Mouse (Mus musculus) ES-Bruce4 (cell line): ENCODE data around the gene Spink2. TPM values are rescaled to one million over a fixed set of nuclear protein-coding genes. Genes with fewer than 3 reads are reported as not detected.
A peak's percentile ranks its signal among the peaks of the same experiment; 100 is the strongest.
"Not testable (repeated sequence)": the region's sequence is repeated elsewhere in the genome, so short reads cannot be mapped to it uniquely, and the experiment has no call there.

Source experiments
- H3K27ac ChIP-seq: 2 replicates; pipeline ENCODE4 v1.5.1; 2012; ENCODE audit warnings: low read length, inconsistent platforms; ENCODE audit not compliant: insufficient read depth
- H3K27me3 ChIP-seq: 2 replicates; pipeline ENCODE4 v1.6.1; 2012; ENCODE audit warnings: mild to moderate bottlenecking, low read length, inconsistent platforms; ENCODE audit not compliant: control insufficient read depth, poor library complexity, insufficient read depth, severe bottlenecking
- H3K36me3 ChIP-seq: 2 replicates; pipeline ENCODE4 v1.6.1; 2012; ENCODE audit warnings: inconsistent platforms, mild to moderate bottlenecking, low read length, moderate library complexity; ENCODE audit not compliant: control insufficient read depth, poor library complexity, insufficient read depth, severe bottlenecking
- H3K4me1 ChIP-seq: one replicate; pipeline ENCODE4 v1.8.1; 2011; ENCODE audit warnings: low read length; ENCODE audit not compliant: control insufficient read depth, insufficient read depth
- H3K4me3 ChIP-seq: 2 replicates; pipeline ENCODE4 v1.5.1; 2011; ENCODE audit warnings: low read depth, mild to moderate bottlenecking, low read length
- H3K9ac ChIP-seq: 2 replicates; pipeline ENCODE4 v1.6.1; 2012; ENCODE audit warnings: low read depth, mild to moderate bottlenecking, inconsistent platforms; ENCODE audit not compliant: poor library complexity, severe bottlenecking
- H3K9me3 ChIP-seq: replicated peaks from 2 replicates; pipeline ENCODE4 v1.6.1; 2012; ENCODE audit warnings: mild to moderate bottlenecking, low read length, inconsistent platforms; ENCODE audit not compliant: control insufficient read depth, poor library complexity, insufficient read depth, severe bottlenecking
- CTCF ChIP-seq: IDR thresholded peaks from one replicate; pipeline ENCODE4 v1.8.1; 2011; ENCODE audit warnings: low read depth, low read length
- EP300 ChIP-seq: IDR thresholded peaks from 2 replicates; pipeline ENCODE4 v1.6.1; 2011; ENCODE audit warnings: low read depth, low read length; ENCODE audit not compliant: insufficient read depth
- POLR2A ChIP-seq: IDR thresholded peaks from one replicate; pipeline ENCODE4 v1.8.1; 2011; ENCODE audit warnings: low read length; ENCODE audit not compliant: insufficient read depth
- polyA plus RNA-seq: library from polyadenylated mRNA; stranded (reverse); fragments of >200 nt; gene quantifications from 2 replicates; pipeline ENCODE4 v1.2.4, GENCODE M21; 2011; ENCODE audit warnings: low read depth; ENCODE audit not compliant: missing spikeins, insufficient read depth, insufficient read length

The Spink2 gene
- polyA plus RNA-seq, 1 experiment: not detected

DNA sequence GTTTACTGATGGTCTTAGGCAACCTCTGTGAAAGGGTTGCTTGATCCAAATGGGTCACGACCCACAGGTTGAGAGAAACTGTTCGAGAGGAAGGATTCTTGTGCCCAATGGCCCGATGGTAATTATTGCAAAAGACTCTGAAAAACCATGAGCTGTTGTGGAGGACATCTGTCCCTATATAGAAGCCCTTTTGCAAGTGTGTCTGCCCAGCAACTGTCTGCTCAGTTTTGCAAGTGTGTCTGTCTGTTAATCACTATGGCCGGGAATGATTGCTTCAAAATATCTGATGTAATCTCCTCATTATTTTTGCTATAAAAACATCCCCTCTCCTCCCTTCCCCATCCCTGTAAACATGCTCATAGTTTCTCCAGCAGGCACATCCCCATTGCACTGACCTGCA lies 20.2 kb downstream of the Spink2 start:
- no peak overlapping the region for H3K4me3 ChIP-seq
- H3K9ac ChIP-seq: no peak overlapping the region
- peaks cover 4% of the 10 kb centered on the region for H3K4me1 ChIP-seq
- no peak for TF ChIP-seq POLR2A
- no peaks in the 10 kb centered on the region for H3K36me3 ChIP-seq
- H3K27me3 ChIP-seq: no peaks in the 10 kb centered on the region
- H3K9me3 ChIP-seq: no peaks in the 10 kb centered on the region
- no peak overlapping the region for H3K27ac ChIP-seq

DNA sequence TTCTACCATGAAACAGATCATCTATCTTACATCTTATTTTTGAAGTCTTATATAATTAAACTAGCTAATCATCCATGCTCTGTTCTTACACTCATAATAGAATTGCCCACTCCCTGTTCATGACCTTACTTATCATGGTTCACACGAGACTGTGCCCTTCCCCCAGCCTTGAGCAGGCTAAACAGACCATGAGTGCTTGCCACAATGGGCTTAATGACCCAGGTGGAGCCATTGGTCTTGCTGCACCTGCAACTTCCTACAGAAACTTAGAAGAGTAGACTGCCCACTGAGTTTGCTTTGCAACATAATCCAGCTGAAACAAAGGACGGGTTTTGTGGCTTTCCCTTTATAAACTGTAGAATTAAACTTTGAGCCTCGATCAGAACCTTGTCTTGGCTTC lies 22.5 kb downstream of the Spink2 start:
- peak; percentile 91 for TF ChIP-seq EP300
- no peak for TF ChIP-seq CTCF
- H3K9ac ChIP-seq: no peak overlapping the region
- H3K9me3 ChIP-seq: no peaks in the 10 kb centered on the region
- no peak overlapping the region for H3K4me3 ChIP-seq
- no peaks in the 10 kb centered on the region for H3K27me3 ChIP-seq
- no peaks in the 10 kb centered on the region for H3K36me3 ChIP-seq
- H3K4me1 ChIP-seq: peaks cover 5% of the 10 kb centered on the region
- peak overlapping the region; percentile 25; the same call in 1 of the 2 replicates for H3K27ac ChIP-seq

DNA sequence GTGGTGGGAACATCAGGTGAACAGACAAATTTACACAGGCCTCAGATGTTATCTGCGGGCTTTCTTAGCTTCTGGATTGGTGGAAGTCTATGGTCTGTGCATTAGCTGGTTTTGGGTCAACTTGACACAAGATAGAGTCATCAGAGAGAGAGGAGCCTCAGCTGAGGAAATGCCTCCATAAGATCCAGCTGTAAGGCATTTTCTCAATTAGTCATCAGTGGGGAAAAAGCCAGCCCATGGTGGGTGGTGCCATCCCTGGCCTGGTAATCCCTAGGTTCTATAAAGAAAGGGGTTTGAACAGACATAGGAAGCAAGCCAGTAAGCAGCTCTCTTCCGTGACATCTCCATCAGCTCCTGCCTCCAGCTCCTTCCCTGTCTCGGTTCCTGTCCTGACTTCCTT lies 25.9 kb downstream of the Spink2 start:
- H3K4me3 ChIP-seq: no peak overlapping the region
- no peaks in the 10 kb centered on the region for H3K27me3 ChIP-seq
- peaks cover 10% of the 10 kb centered on the region for H3K4me1 ChIP-seq
- TF ChIP-seq CTCF (no peak), EP300 (no peak), POLR2A (no peak)
- no peaks in the 10 kb centered on the region for H3K9me3 ChIP-seq
- no peak overlapping the region for H3K9ac ChIP-seq
- no peak overlapping the region for H3K27ac ChIP-seq
- H3K36me3 ChIP-seq: no peaks in the 10 kb centered on the region

- H3K4me3 ChIP-seq: peak overlapping the region; percentile 21
- peak; percentile 66 for TF ChIP-seq EP300
- not testable (repeated sequence) for H3K4me1 ChIP-seq, H3K27me3 ChIP-seq, H3K9me3 ChIP-seq, H3K36me3 ChIP-seq, H3K9ac ChIP-seq
- peak overlapping the region; percentile 65 for H3K27ac ChIP-seq
Observed at GRCm38 (mm10) chr5:77183876-77184275, 27.4 kb downstream of the Spink2 start.

GRCm38 (mm10) chr5:77183338-77183737 lies 27.9 kb downstream of the Spink2 start:
- no peaks in the 10 kb centered on the region for H3K36me3 ChIP-seq
- H3K9ac ChIP-seq: no peak overlapping the region
- H3K4me3 ChIP-seq: peak overlapping the region; percentile 21; the same call in 1 of the 2 replicates
- H3K27ac ChIP-seq: peak overlapping the region; percentile 65
- no peaks in the 10 kb centered on the region for H3K9me3 ChIP-seq
- H3K27me3 ChIP-seq: no peaks in the 10 kb centered on the region
- peaks cover 9% of the 10 kb centered on the region for H3K4me1 ChIP-seq
- TF ChIP-seq CTCF (no peak), EP300 (no peak), POLR2A (no peak)

- Histone ChIP-seq H3K27ac (no peak overlapping the region), H3K9ac (no peak overlapping the region), H3K36me3 (no peaks in the 10 kb centered on the region), H3K4me3 (no peak overlapping the region), H3K27me3 (no peaks in the 10 kb centered on the region), H3K4me1 (peaks cover 11% of the 10 kb centered on the region), H3K9me3 (no peaks in the 10 kb centered on the region)
- TF ChIP-seq CTCF: no peak
- TF ChIP-seq POLR2A: no peak
- no peak for TF ChIP-seq EP300
Observed at GRCm38 (mm10) chr5:77181508-77181907, 29.8 kb downstream of the Spink2 start.

DNA sequence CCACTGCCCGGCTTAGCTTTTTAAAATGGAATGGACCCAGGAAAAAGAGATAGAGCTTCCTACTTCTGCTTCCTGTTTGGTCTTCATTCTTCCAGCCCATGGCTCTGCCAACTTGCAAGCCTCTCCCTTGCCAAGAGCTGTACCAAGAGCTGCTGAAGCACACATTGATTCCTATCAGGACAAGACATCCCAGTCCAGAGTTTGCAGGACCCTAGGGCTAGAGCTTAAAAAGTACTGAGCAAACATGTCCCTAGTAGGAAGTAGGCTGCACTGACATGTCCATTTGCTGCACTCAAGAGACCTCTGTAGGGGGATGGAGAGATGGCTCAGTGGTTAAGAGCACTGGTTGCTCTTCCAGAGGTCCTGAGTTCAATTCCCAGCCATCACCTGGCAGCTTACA lies 32.3 kb downstream of the Spink2 start:
- Histone ChIP-seq H3K4me1 (peaks cover 11% of the 10 kb centered on the region), H3K27ac (no peak overlapping the region), H3K9me3 (no peaks in the 10 kb centered on the region), H3K9ac (no peak overlapping the region), H3K36me3 (no peaks in the 10 kb centered on the region), H3K27me3 (no peaks in the 10 kb centered on the region; the same call in 1 of the 2 replicates), H3K4me3 (no peak overlapping the region)
- TF ChIP-seq POLR2A (no peak), EP300 (no peak), CTCF (no peak)
